Mouse (Mus musculus) right cerebral cortex, postnatal 4 days (tissue): ENCODE measurements around the gene Apold1.

Experiments used
- DNase-seq: peaks from one replicate; pipeline ENCODE4 v3.0.0-alpha.2; 2022

Gene Apold1

DNA sequence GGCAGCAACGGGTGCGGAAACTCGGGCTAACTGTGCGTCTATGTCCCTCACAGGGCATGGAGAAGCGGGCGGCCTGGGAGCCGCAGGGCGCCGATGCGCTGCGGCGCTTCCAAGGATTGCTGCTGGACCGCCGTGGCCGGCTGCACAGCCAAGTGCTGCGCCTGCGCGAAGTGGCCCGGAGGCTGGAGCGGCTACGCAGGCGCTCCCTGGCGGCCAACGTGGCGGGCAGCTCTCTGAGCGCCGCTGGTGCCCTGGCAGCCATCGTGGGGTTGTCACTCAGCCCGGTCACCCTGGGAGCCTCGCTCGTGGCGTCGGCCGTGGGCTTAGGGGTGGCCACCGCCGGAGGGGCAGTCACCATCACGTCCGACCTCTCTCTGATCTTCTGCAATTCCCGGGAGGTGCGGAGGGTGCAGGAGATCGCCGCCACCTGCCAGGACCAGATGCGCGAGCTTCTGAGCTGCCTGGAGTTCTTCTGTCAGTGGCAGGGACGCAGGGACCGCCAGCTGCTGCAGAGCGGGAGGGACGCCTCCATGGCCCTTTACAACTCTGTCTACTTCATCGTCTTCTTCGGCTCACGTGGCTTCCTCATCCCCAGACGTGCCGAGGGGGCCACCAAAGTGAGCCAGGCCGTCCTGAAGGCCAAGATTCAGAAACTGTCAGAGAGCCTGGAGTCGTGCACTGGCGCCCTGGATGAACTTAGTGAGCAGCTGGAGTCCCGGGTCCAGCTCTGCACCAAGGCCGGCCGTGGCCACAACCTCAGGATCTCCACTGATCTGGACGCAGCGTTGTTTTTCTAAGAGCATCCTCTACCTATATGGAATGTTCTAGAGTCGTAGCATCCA lies 2.2 kb downstream of the Apold1 start:
- peak; percentile 90 for DNase-seq

GRCm38 (mm10) chr6:134984748-134985147 lies 3.2 kb downstream of the Apold1 start:
- no peak for DNase-seq

- no peak for DNase-seq
These were observed 6.9 kb downstream of the Apold1 start for GRCm38 (mm10) chr6:134988377-134988776.

DNA sequence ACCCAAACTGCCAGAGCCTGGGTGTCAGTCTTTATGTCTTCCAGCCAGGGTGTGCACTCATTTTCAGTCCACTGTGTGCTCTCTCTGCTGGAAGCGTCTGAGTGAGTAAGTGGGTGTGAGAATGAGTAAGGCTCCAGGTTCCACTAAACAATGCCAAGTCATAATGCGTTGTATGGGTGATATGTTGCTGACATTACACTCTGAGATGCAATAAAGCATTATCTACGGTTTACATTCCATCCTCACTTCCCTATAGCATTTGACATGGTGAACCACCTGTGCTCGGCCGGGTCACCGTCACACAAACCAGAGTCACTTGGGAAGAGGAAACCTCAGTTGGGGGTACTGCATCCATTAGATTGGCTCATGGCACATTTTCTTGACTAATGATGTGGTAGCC lies 9.2 kb downstream of the Apold1 start:
- DNase-seq: no peak

DNA sequence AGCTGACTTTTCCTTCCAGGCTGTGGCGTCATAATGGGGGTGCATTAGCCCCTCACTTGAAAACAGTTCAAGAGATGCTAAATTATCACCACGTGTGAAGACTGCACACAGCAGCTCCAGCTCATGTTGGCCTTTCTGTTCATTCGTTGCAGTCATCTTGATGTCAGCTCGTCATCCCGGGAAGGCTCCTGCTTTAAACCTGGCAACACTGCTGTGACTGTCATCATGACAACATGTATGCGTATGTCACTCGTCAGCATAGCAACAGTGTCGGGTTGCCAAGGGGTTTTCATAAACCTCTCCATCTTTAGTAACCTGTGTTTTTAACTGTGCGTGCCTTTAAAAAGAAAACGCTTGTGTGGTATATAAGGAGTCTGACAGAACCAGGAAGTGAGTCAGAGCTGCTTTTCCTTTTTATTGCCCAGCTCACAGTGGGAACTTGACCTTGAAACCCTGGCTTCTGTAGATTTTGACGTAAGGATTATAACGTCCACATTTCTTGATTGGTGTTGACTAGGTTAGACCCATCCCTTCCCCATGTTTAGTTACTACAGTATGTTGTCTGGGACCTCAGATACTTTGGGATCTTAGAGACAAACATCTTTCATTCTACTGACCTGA lies 12.6 kb downstream of the Apold1 start:
- peak; percentile 33 for DNase-seq

GRCm38 (mm10) chr6:134994985-134995384 lies 13.5 kb downstream of the Apold1 start:
- no peak for DNase-seq

DNA sequence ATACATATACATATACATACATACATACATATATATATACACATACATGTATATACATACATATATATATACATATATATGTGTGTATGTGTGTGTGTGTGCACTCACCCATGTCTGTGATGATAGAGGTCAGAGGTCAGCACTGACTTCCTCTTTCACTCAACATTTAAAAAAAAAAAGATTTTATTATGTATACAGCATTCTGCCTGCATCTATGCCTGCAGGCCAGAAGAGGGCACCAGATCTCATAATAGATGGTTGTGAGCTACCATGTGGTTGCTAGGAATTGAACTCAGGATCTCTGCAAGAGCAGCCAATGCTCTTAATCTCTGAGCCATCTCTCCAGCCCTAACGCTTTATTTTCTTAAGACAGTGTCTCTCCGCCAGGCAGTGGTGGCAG lies 15.4 kb downstream of the Apold1 start:
- no peak for DNase-seq

DNA sequence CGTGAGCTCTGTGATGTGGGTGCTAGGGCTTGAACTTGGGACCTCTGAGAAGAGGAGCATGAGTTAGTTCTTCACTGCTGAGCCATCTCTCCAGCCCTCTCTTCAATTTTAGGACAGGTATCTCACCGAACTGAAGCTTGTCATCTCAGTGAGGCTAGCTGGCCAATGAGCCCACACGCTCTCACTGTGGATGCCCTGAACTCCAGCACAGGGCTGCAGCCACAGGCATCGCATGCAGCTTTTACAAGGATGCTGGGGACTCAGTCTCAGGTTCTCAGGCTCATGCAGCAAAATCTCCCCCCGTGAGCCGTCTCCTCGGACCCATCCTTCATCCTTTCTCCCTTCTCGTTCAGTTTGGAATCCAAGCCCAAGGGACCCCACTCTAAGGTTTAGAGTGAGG lies 16.6 kb downstream of the Apold1 start:
- DNase-seq: no peak

DNA sequence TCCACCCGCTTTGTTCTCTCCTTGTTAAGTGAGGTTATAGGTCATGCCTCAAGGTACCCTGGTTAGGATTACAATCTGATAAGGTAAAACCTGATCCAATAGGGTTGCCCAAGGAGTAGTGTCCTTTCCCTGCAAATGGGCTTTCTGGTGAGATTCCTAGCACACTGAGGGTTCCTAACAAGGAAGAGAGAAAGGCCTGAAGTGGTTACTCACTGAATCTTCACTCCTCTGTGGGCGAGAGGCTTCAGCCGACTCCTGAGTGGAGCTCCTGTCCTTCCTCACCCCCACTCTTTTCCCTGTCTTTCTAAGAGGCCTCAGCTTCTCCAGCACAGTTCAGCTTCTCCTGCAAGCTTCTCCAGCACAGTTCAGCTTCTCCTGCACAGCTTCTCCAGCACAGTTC lies 17.3 kb downstream of the Apold1 start:
- DNase-seq: no peak

DNA sequence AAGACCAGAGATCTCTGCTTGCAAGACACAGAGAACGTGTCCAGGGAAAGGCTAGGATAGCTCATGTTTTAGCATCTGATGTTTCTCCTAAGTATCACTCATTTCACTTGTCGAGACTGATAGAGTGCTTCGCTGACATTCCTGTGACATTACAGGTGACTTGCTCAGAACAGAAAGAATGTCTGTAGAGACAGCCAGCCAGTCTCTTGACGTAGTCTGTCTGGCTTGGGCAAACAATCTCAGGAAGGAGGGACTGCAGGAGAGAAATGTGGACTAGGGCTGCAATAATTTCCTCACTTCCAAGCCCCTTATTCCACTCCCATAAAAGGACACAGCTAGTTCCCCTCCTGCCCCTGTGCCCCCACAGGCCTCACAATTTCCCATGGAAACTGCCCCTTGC lies 18.8 kb downstream of the Apold1 start:
- no peak for DNase-seq

- DNase-seq: no peak
These were observed 20.5 kb downstream of the Apold1 start for GRCm38 (mm10) chr6:135001991-135002390.

GRCm38 (mm10) chr6:135006372-135006771 lies 24.9 kb downstream of the Apold1 start:
- no peak for DNase-seq

DNA sequence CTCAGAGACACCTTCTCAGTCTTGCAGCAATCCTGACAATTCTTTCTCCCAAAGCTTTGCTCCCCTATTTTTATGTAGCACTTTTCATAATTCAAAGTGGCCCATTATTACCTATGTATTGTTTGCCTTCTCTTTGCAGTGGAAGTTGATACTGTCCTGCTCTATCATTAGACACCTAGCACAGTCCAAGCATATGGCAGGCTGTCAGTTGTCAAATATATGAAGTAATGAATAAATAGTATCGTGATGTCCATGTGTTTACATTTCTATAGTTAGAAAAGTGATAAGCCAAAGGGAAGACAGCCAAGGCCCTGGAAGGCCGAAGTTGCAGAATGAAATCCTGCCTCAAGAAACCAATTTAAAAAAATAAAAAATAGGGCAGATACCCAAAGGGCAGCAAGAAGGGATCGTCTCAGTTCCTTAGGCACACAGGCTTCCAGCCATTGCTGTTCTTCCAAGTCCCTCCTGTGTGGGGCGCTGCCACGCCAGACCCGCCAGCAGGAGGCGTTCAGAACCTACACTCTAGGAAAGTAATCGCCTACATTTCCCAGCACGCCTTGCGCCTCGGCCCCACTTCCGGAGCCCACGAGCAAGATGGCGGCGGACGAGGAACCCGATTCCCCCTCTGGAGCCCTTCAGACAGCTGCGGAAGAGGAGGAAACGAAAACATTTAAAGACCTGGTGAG lies 29.7 kb downstream of the Apold1 start, which contains the start of gene Ddx47:
Gene Ddx47, plus strand, starts transcription at position 565 of the 686 bp plus-strand sequence.
- DNase-seq: peak; percentile 94

DNA sequence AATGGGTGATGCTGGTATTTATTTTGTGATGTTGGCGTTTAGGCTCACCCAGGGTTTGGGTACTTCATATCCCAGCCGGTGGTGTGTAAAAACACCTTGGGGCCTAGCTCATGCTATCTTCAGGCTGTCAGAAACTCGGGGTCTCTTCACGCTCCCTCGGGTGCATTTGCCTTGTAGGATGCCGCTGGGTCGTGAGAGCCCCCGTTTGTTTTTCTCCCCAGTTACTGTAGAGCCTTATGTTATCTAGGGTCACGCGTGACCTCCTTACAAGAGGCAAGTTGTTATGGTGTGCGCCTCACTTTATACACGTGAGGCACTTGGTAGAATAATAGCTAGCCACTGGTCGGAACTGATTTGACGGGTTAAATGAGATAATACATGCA lies 30.2 kb downstream of the Apold1 start:
- no peak for DNase-seq

DNA sequence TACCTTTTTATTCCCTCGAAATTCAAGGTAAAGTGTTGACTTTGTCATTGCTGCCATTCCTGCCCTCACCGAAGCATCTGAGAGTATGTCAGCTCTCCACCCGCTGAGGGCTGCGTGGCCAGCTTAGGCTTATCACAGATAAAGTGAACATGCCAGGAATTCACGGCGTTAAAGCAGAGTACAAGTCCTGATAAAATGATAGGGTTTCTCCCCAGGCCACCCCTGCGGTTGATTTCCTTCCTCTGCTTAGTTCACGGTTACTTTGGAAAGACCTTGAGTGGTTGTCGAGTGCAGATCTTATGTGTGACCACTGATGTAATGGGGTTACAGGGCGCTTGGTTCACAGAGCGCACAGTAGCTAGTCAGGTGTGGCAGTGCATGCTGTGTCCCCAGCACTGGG lies 35.7 kb downstream of the Apold1 start:
- DNase-seq: no peak

- DNase-seq: no peak
These were observed 38.0 kb downstream of the Apold1 start for GRCm38 (mm10) chr6:135019564-135019963.

DNA sequence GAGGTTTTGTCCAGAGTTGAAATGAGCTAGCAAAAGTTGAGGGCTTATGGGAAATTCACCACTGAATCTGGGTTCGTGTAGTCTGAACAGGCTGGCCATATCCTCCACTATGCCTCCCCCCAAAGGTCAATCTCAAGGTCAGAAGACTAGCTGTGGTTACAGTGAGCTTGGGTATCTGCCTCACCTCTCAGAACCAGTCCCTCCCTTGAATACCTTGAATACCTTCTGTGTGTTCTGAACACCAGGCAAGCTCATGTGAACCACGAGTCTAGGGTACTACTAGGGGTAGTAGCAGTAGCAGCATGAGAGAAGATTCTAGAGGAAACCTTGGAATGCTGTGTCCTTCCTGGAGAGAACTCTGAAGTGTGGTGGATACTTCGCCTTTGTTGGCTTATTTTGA lies 40.1 kb downstream of the Apold1 start:
- no peak for DNase-seq

GRCm38 (mm10) chr6:135023379-135023778 lies 41.9 kb downstream of the Apold1 start:
- DNase-seq: no peak

DNA sequence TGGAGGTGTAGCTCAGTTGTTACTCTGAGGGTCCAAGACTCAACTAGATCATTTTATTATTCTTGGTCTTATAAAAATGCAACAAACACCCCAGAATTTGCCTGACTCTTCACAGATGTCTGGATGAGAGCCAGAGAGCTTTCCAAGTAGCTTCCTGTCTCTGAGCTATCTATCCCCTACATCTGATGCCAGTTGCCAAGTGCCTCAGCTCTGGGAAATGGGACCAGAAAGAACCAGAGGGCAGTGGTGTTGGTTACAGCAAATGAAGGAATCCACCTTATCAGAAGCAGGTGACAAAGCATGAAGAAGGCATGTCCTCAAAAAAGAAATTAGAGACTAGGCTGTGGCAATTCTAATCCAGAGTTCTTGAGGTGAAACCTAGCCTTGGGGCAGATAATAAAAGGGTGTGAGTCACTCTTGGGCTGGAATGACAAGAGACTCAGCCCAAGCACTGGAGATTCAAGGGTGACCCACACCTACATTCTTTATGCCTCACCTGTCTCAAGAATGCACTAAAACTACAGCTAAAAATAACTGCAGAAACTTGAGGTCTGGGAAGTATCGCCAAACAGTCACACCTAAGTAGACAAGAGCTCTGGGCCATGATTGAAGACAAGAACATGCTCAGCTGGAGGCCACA lies 43.4 kb downstream of the Apold1 start:
- DNase-seq: no peak

DNA sequence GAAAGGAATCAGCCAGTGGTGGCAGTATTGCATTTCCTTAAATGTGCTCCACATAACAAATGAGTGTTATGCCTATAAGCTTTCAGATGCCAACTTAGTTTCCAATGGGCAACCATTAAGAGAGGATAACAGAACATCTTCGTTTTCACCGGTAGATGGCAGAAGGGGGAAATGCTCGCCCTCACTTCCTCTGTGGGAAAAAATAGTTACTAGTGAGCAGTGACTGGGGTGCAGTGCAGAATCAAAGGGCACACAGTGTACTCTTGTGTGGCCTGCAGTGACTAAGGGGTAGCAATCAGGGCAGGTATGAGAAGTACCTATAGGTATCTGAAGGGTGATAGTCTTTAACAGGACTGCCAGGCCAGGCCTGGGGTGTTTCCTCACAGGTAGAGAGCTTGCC lies 44.7 kb downstream of the Apold1 start:
- DNase-seq: no peak

DNA sequence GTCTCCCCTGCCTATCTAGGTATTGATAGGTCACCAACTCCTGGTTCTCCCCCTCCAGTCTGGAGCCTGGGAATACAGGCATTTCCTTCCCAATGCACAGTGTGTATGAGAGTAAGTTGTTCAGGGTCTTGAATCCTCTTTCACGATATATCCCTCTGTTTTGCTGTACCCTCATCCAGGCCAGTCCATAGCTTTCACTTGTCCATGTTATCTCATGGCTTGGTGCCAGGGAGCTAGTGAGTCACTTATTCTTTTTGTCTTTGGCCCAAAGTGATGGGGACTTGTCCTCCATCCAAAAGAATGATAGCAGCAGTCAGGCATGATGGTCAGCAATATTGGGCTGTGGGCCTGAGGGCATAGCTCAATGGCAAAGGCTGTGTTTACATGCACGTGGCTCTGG lies 45.2 kb downstream of the Apold1 start:
- DNase-seq: no peak

- DNase-seq: no peak
These were observed 47.7 kb downstream of the Apold1 start for GRCm38 (mm10) chr6:135029246-135029645.
